Mouse (Mus musculus) liver, embryonic 14.5 days (tissue): ENCODE data around the gene Setd2.

ENCODE experiments used
- CTCF ChIP-seq: IDR thresholded peaks from 2 replicates; pipeline ENCODE4 v1.5.1; 2016; ENCODE audit warnings: antibody characterized with exemption, low read depth, control low read depth
- EP300 ChIP-seq: IDR thresholded peaks from 2 replicates; pipeline ENCODE4 v1.6.1; 2016; ENCODE audit warnings: antibody characterized with exemption, low read depth

- no peak for TF ChIP-seq CTCF
- TF ChIP-seq EP300 = no peak
These were observed 128.6 kb downstream of the Setd2 start for GRCm38 (mm10) chr9:110660856-110661612.
